Mouse (Mus musculus) embryonic facial prominence, embryonic 15.5 days (tissue): ENCODE data around the gene Galnt15. TPM values are rescaled to one million over a fixed set of nuclear protein-coding genes. Genes with fewer than 3 reads are reported as not detected.

Experiments used
- ATAC-seq: fragments of 200-750 bp; cut with Nextera tagmentation; 2 replicates; pipeline ENCODE4 v1.8.0; 2017; ENCODE audit warnings: low read depth, moderate TSS enrichment; ENCODE audit not compliant: insufficient number of reproducible peaks, low FRiP score, low TSS enrichment
- H3K27ac ChIP-seq: fragments of 300-500 bp; sonication (generic); replicated peaks from 2 replicates; pipeline ENCODE4 v1.5.1; 2015; ENCODE audit warnings: mild to moderate bottlenecking, inconsistent platforms
- H3K27me3 ChIP-seq: fragments of 300-500 bp; sonication (generic); 2 replicates; pipeline ENCODE4 v1.6.1; 2015; ENCODE audit warnings: inconsistent platforms
- H3K36me3 ChIP-seq: fragments of 300-500 bp; sonication (generic); 2 replicates; pipeline ENCODE4 v1.6.1; 2015; ENCODE audit warnings: mild to moderate bottlenecking, inconsistent platforms
- H3K4me1 ChIP-seq: fragments of 300-500 bp; sonication (generic); 2 replicates; pipeline ENCODE4 v1.6.1; 2015; ENCODE audit warnings: inconsistent platforms
- H3K4me2 ChIP-seq: fragments of 300-500 bp; sonication (generic); replicated peaks from 2 replicates; pipeline ENCODE4 v1.6.1; 2015; ENCODE audit warnings: mild to moderate bottlenecking, inconsistent platforms
- H3K4me3 ChIP-seq: fragments of 300-500 bp; sonication (generic); replicated peaks from 2 replicates; pipeline ENCODE4 v1.5.1; 2015; ENCODE audit warnings: mild to moderate bottlenecking, inconsistent platforms
- H3K9ac ChIP-seq: fragments of 300-500 bp; sonication (generic); 2 replicates; pipeline ENCODE4 v1.6.1; 2015; ENCODE audit warnings: inconsistent platforms
- H3K9me3 ChIP-seq: fragments of 300-500 bp; sonication (generic); replicated peaks from 2 replicates; pipeline ENCODE4 v1.6.1; 2016; ENCODE audit warnings: inconsistent platforms
- WGBS: fragments of 180-500 bp; shearing (Covaris S2); methylation state at CpG from one replicate; pipeline ENCODE4 v1.1.7; 2015; 5-methylcytosine and 5-hydroxymethylcytosine counted together
- polyA plus RNA-seq: library from polyadenylated mRNA; unstranded; fragments of >200 nt; fragmentation: Nextera tagmentation; extraction: Ambion mirVana; gene quantifications from 2 replicates; pipeline ENCODE4 v1.2.1, GENCODE M21; 2015

Galnt15 gene
- polyA plus RNA-seq, 1 experiment from 2014 or later: 0.48 TPM

DNA sequence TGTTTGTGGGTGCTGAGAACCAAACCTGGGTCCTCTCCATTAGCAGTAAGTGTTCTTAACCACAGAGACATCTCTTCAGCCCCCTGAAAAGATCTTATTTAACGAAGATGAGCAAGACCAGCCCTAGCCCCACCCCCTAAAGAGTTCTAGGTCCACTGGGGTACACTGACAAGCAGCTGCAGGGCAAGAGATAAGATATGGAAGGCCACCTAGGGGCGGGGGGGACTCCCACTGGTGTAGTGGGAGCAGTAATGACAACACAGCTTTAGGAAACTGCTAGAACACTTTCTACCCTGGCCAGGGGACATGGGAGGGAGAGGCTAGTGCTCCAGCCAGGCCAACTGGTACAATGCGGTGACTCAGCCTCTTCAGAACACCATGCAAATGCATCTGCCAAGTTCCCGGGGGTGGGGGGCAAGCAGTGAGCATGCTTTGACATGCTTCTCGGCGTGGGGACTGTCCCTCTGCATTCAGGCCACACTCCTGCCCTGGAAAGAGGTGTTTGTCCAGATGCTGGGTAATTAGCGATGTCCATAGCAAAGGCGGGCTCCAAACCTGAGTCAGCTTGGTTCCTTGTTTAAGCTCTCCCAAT, 9.0 kb downstream of the Galnt15 start:
- Histone ChIP-seq H3K27ac (no peak overlapping the region), H3K4me1 (no peaks in the 10 kb centered on the region), H3K27me3 (no peaks in the 10 kb centered on the region), H3K36me3 (no peaks in the 10 kb centered on the region), H3K4me2 (no peak overlapping the region), H3K9ac (no peak overlapping the region), H3K9me3 (no peaks in the 10 kb centered on the region), H3K4me3 (no peak overlapping the region)
- 84% methylated on average over 8 of the region's 8 CpGs for WGBS
- ATAC-seq: no peak

- Histone ChIP-seq H3K27me3 (no peaks in the 10 kb centered on the region), H3K9me3 (no peaks in the 10 kb centered on the region), H3K9ac (no peak overlapping the region), H3K4me3 (no peak overlapping the region), H3K4me2 (no peak overlapping the region), H3K36me3 (no peaks in the 10 kb centered on the region), H3K4me1 (peaks cover 3% of the 10 kb centered on the region; the same call in 1 of the 2 replicates), H3K27ac (no peak overlapping the region)
- 53% methylated on average over 5 of the region's 5 CpGs for WGBS
- no peak for ATAC-seq
Observed at GRCm38 (mm10) chr14:32042108-32042507, 13.3 kb downstream of the Galnt15 start.

DNA sequence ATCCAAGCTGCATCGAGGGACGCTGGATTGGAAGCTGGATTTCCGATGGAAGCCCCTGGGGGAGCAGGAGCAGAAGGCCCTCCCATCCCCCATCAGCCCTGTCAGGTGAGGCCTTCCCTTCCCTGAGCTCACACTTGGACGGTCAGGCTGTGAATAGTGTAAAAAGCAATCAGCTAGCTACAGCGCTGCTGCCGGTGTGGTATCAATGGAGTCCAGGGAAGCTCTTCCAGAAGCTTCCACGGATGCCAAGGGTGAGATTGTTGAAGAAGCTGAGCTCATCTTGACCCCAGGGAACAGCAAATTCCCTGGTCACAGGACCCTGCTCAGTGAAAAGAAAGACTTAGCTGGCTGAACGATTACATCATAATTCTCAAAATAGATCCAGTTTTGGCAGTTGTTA, 17.6 kb downstream of the Galnt15 start:
- ATAC-seq: no peak
- no peaks in the 10 kb centered on the region for H3K9me3 ChIP-seq
- H3K36me3 ChIP-seq: no peaks in the 10 kb centered on the region
- 67% methylated on average over 8 of the region's 8 CpGs for WGBS
- H3K4me2 ChIP-seq: no peak overlapping the region
- H3K4me3 ChIP-seq: no peak overlapping the region
- peaks cover 3% of the 10 kb centered on the region; the same call in 1 of the 2 replicates for H3K4me1 ChIP-seq
- H3K27me3 ChIP-seq: no peaks in the 10 kb centered on the region
- H3K27ac ChIP-seq: no peak overlapping the region
- H3K9ac ChIP-seq: no peak overlapping the region

- Histone ChIP-seq H3K36me3 (no peaks in the 10 kb centered on the region), H3K4me2 (no peak overlapping the region), H3K4me1 (peaks cover 11% of the 10 kb centered on the region; the same call in 1 of the 2 replicates), H3K9ac (no peak overlapping the region), H3K27ac (no peak overlapping the region), H3K27me3 (no peaks in the 10 kb centered on the region), H3K4me3 (no peak overlapping the region), H3K9me3 (no peaks in the 10 kb centered on the region)
- ATAC-seq: no peak
- 81% methylated on average over 6 of the region's 6 CpGs for WGBS
Observed at GRCm38 (mm10) chr14:32050171-32050570, 21.4 kb downstream of the Galnt15 start.

GRCm38 (mm10) chr14:32053895-32054294, 25.1 kb downstream of the Galnt15 start:
- no peak overlapping the region for H3K27ac ChIP-seq
- WGBS: 66% methylated on average over 5 of the region's 5 CpGs
- no peak overlapping the region for H3K9ac ChIP-seq
- no peak for ATAC-seq
- H3K4me3 ChIP-seq: no peak overlapping the region
- no peaks in the 10 kb centered on the region for H3K9me3 ChIP-seq
- H3K4me2 ChIP-seq: no peak overlapping the region
- H3K27me3 ChIP-seq: no peaks in the 10 kb centered on the region
- no peaks in the 10 kb centered on the region for H3K36me3 ChIP-seq
- peaks cover 8% of the 10 kb centered on the region; the same call in 1 of the 2 replicates for H3K4me1 ChIP-seq

- WGBS: 37% methylated on average over 10 of the region's 10 CpGs
- H3K4me3 ChIP-seq: no peak overlapping the region
- ATAC-seq: no peak
- H3K4me1 ChIP-seq: peaks cover 8% of the 10 kb centered on the region; the same call in 1 of the 2 replicates
- no peaks in the 10 kb centered on the region for H3K27me3 ChIP-seq
- H3K4me2 ChIP-seq: no peak overlapping the region
- no peak overlapping the region for H3K27ac ChIP-seq
- H3K9ac ChIP-seq: no peak overlapping the region
- no peaks in the 10 kb centered on the region for H3K9me3 ChIP-seq
- H3K36me3 ChIP-seq: no peaks in the 10 kb centered on the region
Observed at GRCm38 (mm10) chr14:32054788-32055187, 26.0 kb downstream of the Galnt15 start.

DNA sequence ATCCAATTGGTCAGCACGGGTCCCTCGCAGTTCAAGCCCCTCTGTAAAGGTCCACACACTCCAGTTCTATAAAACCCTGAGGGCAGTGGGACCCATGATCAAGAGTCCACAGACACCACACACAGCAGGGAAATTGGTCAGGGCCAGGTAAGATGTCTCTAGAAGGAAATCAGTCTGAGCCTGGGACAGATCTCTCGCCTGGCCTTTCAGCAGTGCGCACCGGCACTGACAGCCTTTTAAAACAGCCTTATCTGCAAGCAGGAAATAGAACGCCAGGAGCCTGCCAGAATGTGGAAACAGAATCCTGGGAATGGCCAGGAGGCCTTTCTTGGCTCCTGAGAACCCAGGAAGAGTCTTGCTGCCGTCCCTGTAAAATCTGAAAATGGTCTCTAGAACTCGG, 27.0 kb downstream of the Galnt15 start:
- Histone ChIP-seq H3K4me1 (peaks cover 8% of the 10 kb centered on the region; the same call in 1 of the 2 replicates), H3K9me3 (no peaks in the 10 kb centered on the region), H3K27me3 (no peaks in the 10 kb centered on the region), H3K36me3 (no peaks in the 10 kb centered on the region), H3K9ac (no peak overlapping the region), H3K4me2 (no peak overlapping the region), H3K27ac (no peak overlapping the region), H3K4me3 (no peak overlapping the region)
- WGBS: 61% methylated on average over 8 of the region's 8 CpGs
- ATAC-seq: no peak

GRCm38 (mm10) chr14:32056675-32057074, 27.9 kb downstream of the Galnt15 start:
- ATAC-seq: no peak
- H3K9ac ChIP-seq: no peak overlapping the region
- no peaks in the 10 kb centered on the region for H3K9me3 ChIP-seq
- H3K4me1 ChIP-seq: peaks cover 8% of the 10 kb centered on the region; the same call in 1 of the 2 replicates
- WGBS: 88% methylated on average over 2 of the region's 2 CpGs
- H3K27ac ChIP-seq: no peak overlapping the region
- H3K4me3 ChIP-seq: no peak overlapping the region
- H3K4me2 ChIP-seq: no peak overlapping the region
- no peaks in the 10 kb centered on the region for H3K36me3 ChIP-seq
- no peaks in the 10 kb centered on the region for H3K27me3 ChIP-seq

DNA sequence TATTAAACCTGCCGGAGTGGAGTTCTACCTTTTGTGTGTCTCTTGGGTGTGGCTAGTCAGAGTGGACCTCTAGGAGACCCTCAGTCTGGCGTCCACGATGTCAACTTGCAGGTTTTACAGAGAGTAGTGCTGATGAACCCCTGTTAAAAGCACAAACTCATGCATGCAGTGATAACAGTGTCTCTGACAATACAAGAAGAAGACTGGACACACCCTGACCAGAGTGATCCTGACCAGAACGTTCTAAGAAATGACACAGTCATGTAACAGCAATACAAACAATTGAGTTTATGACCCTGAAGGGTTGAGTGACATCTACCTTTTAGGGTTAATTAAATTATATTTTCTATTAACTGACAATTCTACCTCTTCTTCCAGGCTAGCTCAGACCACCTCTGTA, 28.9 kb downstream of the Galnt15 start:
- Histone ChIP-seq H3K4me1 (peaks cover 8% of the 10 kb centered on the region; the same call in 1 of the 2 replicates), H3K27me3 (no peaks in the 10 kb centered on the region), H3K4me3 (no peak overlapping the region), H3K4me2 (no peak overlapping the region), H3K36me3 (no peaks in the 10 kb centered on the region), H3K9me3 (no peaks in the 10 kb centered on the region), H3K27ac (no peak overlapping the region), H3K9ac (no peak overlapping the region)
- ATAC-seq: no peak
- 86% methylated on average over 4 of the region's 4 CpGs for WGBS

- H3K4me1 ChIP-seq: no peaks in the 10 kb centered on the region
- H3K36me3 ChIP-seq: no peaks in the 10 kb centered on the region
- H3K27ac ChIP-seq: no peak overlapping the region
- no peak overlapping the region for H3K4me2 ChIP-seq
- no peak overlapping the region for H3K9ac ChIP-seq
- ATAC-seq: no peak
- H3K4me3 ChIP-seq: no peak overlapping the region
- H3K9me3 ChIP-seq: 0 out of 2 replicates have a peak, but pooled peaks cover 4% of the 10 kb centered on the region
- H3K27me3 ChIP-seq: no peaks in the 10 kb centered on the region
- 89% methylated on average over 4 of the region's 4 CpGs for WGBS
Observed at GRCm38 (mm10) chr14:32061398-32061797, 32.6 kb downstream of the Galnt15 start.

DNA sequence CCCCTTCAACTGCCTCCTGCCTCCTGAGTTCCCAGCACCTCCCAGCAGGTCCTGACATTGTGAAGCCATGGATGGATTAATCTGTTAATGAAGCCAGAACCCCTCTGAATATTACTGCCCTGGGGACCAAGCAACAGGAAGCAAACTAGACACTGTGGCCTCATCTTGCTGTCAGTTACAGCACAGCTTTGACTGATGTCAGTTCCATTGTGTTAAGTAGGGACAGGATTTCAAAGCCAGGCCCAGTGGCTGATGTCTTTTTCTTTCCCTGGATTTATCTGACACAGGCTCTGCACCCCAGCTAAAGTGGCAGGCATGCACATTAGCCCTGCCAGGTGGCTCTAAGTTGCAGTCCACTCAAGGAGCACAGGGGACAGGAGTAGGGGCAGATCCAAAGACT, 44.0 kb downstream of the Galnt15 start:
- no peaks in the 10 kb centered on the region for H3K27me3 ChIP-seq
- no peaks in the 10 kb centered on the region for H3K36me3 ChIP-seq
- H3K4me3 ChIP-seq: no peak overlapping the region
- no peaks in the 10 kb centered on the region for H3K4me1 ChIP-seq
- H3K9me3 ChIP-seq: no peaks in the 10 kb centered on the region
- H3K27ac ChIP-seq: no peak overlapping the region
- H3K9ac ChIP-seq: no peak overlapping the region
- H3K4me2 ChIP-seq: no peak overlapping the region
- no peak for ATAC-seq

GRCm38 (mm10) chr14:32073211-32073685, 44.5 kb downstream of the Galnt15 start:
- no peaks in the 10 kb centered on the region for H3K27me3 ChIP-seq
- H3K36me3 ChIP-seq: no peaks in the 10 kb centered on the region
- no peak for ATAC-seq
- H3K4me1 ChIP-seq: no peaks in the 10 kb centered on the region
- H3K9ac ChIP-seq: no peak overlapping the region
- WGBS: 42% methylated on average over 8 of the region's 8 CpGs
- no peaks in the 10 kb centered on the region for H3K9me3 ChIP-seq
- no peak overlapping the region for H3K4me2 ChIP-seq
- no peak overlapping the region for H3K27ac ChIP-seq
- no peak overlapping the region for H3K4me3 ChIP-seq
